Mouse (Mus musculus): ENCODE data around the gene 2310022A10Rik. TPM values are rescaled to one million over a fixed set of nuclear protein-coding genes. Genes with fewer than 3 reads are reported as not detected.

2310022A10Rik gene
- 12.6 and 14.0 TPM in 2 replicates for polyA plus RNA-seq (2011; ENCODE audit: insufficient read length, low read depth, missing spikeins)

DNA sequence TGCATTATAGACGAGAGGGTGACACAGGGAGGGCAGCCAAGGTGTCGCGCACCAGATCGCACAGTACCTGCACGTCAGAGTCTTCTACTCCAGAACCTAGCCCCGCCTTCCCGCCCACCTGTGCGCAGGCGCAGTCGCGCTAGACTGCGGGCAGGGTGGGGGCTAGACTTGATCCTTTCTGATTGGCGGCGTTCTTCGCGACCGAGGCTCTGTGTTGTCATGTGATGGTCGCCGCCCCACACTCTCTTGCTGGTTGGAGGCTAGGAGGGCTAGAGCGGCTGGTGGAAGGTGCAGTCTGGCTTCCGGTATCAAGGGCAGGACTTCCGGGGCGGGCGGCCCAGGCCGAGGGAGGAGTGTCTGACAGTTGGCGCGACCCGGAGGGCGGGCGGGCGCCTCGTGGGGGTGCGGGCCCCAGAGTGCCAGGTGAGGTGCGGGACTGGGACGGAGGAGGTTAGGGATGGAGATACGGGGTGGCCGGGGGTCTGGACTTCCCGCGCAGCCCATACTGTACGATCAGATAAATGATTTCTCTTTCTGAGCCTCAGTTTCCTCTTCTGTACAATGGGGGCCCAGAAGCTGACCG is at the start of gene 2310022A10Rik, which contains the start of gene Pld3:
TSS of gene 2310022A10Rik (plus strand) at position 303 of the 583 bp plus-strand sequence.
TSS of gene Pld3 (minus strand) at position 288 of the 583 bp plus-strand sequence.
- TF ChIP-seq POLR2A (IDR thresholded peaks at IDR 0.05; ENCODE audit: low read depth, low read length) (peak; percentile 73), CTCF (IDR thresholded peaks at IDR 0.05; ENCODE audit: borderline replicate concordance, insufficient read depth, low read length) (no peak)
- Histone ChIP-seq H3K4me1 (ENCODE audit: control insufficient read depth, insufficient read depth, low read length) (no peaks in the 10 kb centered on the region), H3K4me3 (ENCODE audit: insufficient read depth, low read length) (peak within 1 kb of the TSS; percentile 95), H3K27ac (ENCODE audit: insufficient read depth, low read length) (no peak within 1 kb of the TSS; the same call in 1 of the 2 replicates)

DNA sequence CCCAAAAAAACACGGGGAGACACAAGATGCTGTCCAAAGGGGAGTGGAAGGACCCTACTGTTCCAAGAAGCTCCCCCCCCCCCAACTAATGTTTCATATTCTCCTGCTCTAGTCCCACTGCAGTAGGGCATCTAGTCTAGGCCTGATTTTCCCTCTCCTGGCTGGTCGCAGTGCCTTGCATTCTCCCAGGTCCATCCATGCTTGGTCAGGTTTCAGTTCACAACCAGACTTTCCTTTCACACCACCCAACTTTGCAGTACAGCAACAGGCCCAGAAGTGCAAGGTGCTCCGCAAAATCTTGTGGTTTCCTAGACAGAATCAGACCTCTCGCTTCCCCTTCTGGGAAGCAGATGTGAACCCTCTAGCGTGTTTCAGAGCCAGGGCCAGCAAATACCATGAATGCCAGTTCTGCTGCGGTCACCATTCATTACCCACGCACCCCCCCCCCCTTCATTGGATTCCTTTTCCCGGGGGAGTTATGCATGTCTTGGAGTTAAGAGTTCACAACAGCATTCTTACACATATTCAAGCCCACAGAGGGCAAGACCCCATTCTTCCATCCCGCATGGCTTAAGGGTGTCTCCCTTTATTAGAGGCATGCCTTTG is 46.2 kb upstream of the 2310022A10Rik start:
- H3K27ac ChIP-seq (ENCODE audit: insufficient read depth, low read length) = peak overlapping the region; percentile 87
- H3K4me3 ChIP-seq (ENCODE audit: insufficient read depth, low read length) = peak overlapping the region; percentile 54
- peaks cover 6% of the 10 kb centered on the region for H3K4me1 ChIP-seq (ENCODE audit: control insufficient read depth, insufficient read depth, low read length)
- TF ChIP-seq POLR2A (IDR thresholded peaks at IDR 0.05; ENCODE audit: low read depth, low read length) (peak; percentile 27; the same call in 1 of the 2 replicates), CTCF (IDR thresholded peaks at IDR 0.05; ENCODE audit: borderline replicate concordance, insufficient read depth, low read length) (no peak)

DNA sequence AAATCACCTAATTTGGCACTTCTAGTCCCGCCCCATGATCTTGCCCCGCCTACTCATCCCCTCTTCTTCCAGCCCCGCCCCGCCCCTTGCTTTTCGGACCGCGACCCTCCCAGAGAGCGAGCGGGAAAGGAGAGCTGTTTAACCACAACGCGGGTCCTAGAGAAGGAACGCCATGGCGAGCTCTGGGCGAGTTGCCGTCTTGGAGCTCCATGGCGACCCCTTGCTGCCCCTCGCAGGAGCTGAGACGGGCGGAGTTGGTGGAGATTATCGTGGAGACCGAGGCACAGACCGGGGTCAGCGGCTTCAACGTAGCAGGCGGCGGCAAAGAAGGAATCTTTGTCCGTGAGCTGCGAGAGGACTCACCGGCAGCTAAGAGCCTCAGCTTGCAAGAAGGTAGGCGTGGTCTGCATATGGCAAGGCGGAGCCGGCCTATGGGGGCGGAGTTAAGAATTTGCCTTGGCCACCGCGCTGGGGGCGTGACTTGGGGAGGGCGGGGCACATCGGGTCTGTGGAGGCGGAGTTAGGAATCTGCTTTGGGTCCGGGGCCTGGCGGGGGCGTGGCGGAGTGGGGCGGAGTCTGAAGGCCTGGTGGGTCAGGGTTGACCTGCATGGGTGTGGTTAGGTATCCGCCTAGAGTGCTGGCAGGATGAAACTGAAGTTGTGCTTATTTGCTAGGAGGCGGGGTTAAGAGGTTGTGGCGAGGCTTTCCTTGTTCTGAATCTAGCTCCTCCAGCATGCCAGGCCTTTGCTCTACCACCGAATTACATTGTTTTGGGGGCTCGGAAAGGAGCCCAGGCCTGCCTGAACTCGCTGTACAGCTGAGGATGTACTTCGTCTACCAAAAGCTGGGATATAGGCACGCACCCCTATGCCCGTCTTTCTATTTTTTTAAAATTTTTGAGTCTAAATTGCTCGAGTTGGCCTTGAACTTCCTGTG is 45.1 kb upstream of the 2310022A10Rik start:
- Histone ChIP-seq H3K4me3 (ENCODE audit: insufficient read depth, low read length) (peak overlapping the region; percentile 54), H3K27ac (ENCODE audit: insufficient read depth, low read length) (peak overlapping the region; percentile 95), H3K4me1 (ENCODE audit: control insufficient read depth, insufficient read depth, low read length) (peaks cover 6% of the 10 kb centered on the region)
- TF ChIP-seq POLR2A (IDR thresholded peaks at IDR 0.05; ENCODE audit: low read depth, low read length) = peak; percentile 93
- TF ChIP-seq CTCF (IDR thresholded peaks at IDR 0.05; ENCODE audit: borderline replicate concordance, insufficient read depth, low read length) = no peak

DNA sequence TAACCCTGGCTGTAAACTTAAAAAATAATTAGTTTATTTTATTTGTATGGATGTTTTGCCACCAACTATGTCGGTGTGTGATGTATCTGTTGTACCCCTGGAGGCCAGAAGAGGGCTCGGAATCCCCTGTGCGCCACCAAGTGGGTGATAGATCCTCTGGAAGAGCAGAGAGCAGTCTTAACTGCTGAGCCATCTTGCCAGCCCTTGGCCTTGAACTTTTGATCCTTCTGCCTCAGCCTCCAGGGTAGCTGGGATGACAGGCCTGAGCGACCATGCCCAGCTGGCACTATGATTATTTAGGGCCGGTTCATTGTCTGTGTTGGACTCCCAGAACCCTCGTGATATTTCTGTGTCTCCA is 44.4 kb upstream of the 2310022A10Rik start:
- H3K4me1 ChIP-seq (ENCODE audit: control insufficient read depth, insufficient read depth, low read length) = peaks cover 6% of the 10 kb centered on the region
- H3K27ac ChIP-seq (ENCODE audit: insufficient read depth, low read length) = peak overlapping the region; percentile 63; the same call in 1 of the 2 replicates
- TF ChIP-seq POLR2A (IDR thresholded peaks at IDR 0.05; ENCODE audit: low read depth, low read length) (no peak), CTCF (IDR thresholded peaks at IDR 0.05; ENCODE audit: borderline replicate concordance, insufficient read depth, low read length) (peak; percentile 52; the same call in 1 of the 2 replicates)
- H3K4me3 ChIP-seq (ENCODE audit: insufficient read depth, low read length) = peak overlapping the region; percentile 42

DNA sequence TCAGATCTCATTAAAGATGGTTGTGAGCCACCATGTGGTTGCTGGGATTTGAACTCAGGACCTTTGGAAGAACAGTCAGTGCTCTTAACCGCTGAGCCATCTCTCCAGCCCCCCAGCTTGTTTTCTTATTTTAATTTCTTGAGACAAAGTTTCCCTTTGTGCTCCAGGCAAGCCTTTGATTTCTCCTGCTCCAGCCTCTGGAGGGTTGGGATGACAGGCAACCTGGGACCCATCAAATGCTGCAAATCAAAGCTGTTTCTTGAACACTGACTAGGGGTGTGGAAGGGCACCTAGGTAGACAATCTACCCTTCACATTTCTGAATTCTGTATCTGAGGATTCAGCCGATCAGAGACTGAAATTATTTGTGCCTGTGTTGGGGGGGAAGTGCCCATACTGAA is 42.2 kb upstream of the 2310022A10Rik start:
- TF ChIP-seq CTCF (IDR thresholded peaks at IDR 0.05; ENCODE audit: borderline replicate concordance, insufficient read depth, low read length) (no peak), POLR2A (IDR thresholded peaks at IDR 0.05; ENCODE audit: low read depth, low read length) (no peak)
- Histone ChIP-seq H3K27ac (ENCODE audit: insufficient read depth, low read length) (no peak overlapping the region), H3K4me1 (ENCODE audit: control insufficient read depth, insufficient read depth, low read length) (peaks cover 6% of the 10 kb centered on the region), H3K4me3 (ENCODE audit: insufficient read depth, low read length) (no peak overlapping the region)

DNA sequence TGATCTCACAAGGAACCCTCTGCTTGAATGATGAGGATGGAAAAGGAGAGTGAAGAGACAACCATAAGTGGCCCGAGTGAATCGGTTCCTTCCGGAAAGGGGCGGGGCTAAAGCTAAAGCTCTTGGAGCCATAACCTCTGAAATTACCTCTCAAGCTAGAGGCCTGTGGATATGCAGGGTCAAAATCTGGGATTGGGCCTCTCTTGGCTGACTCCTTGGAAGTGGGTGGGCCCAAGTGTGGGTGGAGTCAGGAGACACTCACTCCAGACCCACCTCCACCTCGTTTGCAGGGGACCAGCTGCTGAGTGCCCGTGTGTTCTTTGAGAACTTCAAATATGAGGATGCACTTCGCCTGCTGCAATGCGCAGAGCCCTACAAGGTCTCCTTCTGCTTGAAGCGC is 38.1 kb upstream of the 2310022A10Rik start:
- Histone ChIP-seq H3K27ac (ENCODE audit: insufficient read depth, low read length) (no peak overlapping the region), H3K4me3 (ENCODE audit: insufficient read depth, low read length) (no peak overlapping the region), H3K4me1 (ENCODE audit: control insufficient read depth, insufficient read depth, low read length) (no peaks in the 10 kb centered on the region)
- TF ChIP-seq CTCF (IDR thresholded peaks at IDR 0.05; ENCODE audit: borderline replicate concordance, insufficient read depth, low read length) = no peak
- TF ChIP-seq POLR2A (IDR thresholded peaks at IDR 0.05; ENCODE audit: low read depth, low read length) = no peak

DNA sequence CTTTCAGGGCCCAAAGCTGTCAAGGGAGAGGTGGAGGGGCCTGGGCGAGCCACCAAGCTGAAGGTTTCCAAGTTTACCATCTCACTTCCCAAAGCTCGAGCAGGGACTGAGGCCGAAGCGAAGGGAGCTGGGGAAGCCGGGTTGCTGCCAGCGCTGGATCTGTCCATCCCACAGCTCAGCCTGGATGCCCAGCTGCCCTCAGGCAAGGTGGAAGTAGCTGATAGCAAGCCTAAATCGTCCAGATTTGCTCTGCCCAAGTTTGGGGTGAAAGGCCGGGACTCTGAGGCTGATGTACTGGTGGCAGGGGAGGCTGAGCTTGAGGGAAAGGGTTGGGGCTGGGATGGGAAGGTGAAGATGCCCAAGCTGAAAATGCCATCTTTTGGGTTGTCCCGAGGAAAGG is 34.7 kb upstream of the 2310022A10Rik start:
- H3K4me1 ChIP-seq (ENCODE audit: control insufficient read depth, insufficient read depth, low read length) = no peaks in the 10 kb centered on the region
- TF ChIP-seq CTCF (IDR thresholded peaks at IDR 0.05; ENCODE audit: borderline replicate concordance, insufficient read depth, low read length) (no peak), POLR2A (IDR thresholded peaks at IDR 0.05; ENCODE audit: low read depth, low read length) (no peak)
- no peak overlapping the region for H3K4me3 ChIP-seq (ENCODE audit: insufficient read depth, low read length)
- H3K27ac ChIP-seq (ENCODE audit: insufficient read depth, low read length) = no peak overlapping the region

DNA sequence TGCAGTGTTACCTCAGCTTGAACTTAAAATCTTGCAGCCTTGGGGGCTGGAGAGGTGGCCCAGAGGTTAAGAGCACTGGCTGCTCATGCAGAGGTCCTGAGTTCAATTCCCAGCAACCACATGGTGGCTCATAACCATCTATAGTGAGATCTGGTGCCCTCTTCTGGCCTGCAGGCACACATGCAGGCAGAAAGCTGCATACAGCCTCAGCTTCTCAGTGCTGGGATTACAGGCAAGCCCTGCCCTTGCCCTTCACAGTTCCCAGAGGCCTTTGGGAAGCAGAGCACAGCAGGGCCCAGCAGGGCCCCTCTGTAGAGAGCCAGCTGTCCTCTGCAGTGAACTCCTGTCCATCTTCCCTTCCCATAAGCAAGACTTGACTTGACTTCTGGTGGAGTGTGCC is 32.9 kb upstream of the 2310022A10Rik start:
- TF ChIP-seq POLR2A (IDR thresholded peaks at IDR 0.05; ENCODE audit: low read depth, low read length) (no peak), CTCF (IDR thresholded peaks at IDR 0.05; ENCODE audit: borderline replicate concordance, insufficient read depth, low read length) (no peak)
- Histone ChIP-seq H3K4me1 (ENCODE audit: control insufficient read depth, insufficient read depth, low read length) (no peaks in the 10 kb centered on the region), H3K27ac (ENCODE audit: insufficient read depth, low read length) (no peak overlapping the region), H3K4me3 (ENCODE audit: insufficient read depth, low read length) (no peak overlapping the region)

DNA sequence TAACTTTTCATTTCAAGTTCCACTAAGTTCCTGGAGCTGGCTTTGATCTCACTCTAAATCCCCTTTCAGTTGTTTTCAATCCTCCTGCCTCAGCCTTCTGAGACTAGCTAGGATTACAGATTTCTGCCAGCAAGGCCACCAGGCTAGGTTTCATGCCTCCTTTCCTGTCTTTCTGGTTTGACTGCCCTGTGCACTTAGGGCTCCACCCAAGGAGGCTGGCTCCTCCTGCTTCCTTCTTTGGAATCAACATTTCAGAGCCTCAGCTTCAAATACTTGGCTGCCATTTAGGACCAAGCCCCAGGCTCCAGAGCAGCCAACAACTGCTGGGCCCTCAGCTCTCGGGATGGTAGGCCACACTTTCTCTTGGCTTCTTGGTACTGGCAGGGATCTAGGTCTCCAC is 32.4 kb upstream of the 2310022A10Rik start:
- Histone ChIP-seq H3K4me1 (ENCODE audit: control insufficient read depth, insufficient read depth, low read length) (no peaks in the 10 kb centered on the region), H3K4me3 (ENCODE audit: insufficient read depth, low read length) (no peak overlapping the region), H3K27ac (ENCODE audit: insufficient read depth, low read length) (no peak overlapping the region)
- no peak for TF ChIP-seq CTCF (IDR thresholded peaks at IDR 0.05; ENCODE audit: borderline replicate concordance, insufficient read depth, low read length)
- no peak for TF ChIP-seq POLR2A (IDR thresholded peaks at IDR 0.05; ENCODE audit: low read depth, low read length)

Measured in embryonic fibroblast, embryonic 13.5 days (primary cell).